Mouse (Mus musculus) CD4-positive, CD25-positive, alpha-beta regulatory T cell, adult 4 months (primary cell): ENCODE results near the gene Tnfrsf13c. TPM values are rescaled to one million over a fixed set of nuclear protein-coding genes. Genes with fewer than 3 reads are reported as not detected.

Source experiments
- ATAC-seq: one replicate; pipeline ENCODE4 v1.8.0; 2017
- polyA plus RNA-seq, 2 experiments: library from polyadenylated mRNA; unstranded; fragments of 100-300 nt; shearing (Covaris generic); gene quantifications; one replicate each; pipeline ENCODE4 v1.2.1; 2017

The Tnfrsf13c gene
- polyA plus RNA-seq, 2 experiments from 2014 or later, result 2.2 to 10.5 TPM

DNA sequence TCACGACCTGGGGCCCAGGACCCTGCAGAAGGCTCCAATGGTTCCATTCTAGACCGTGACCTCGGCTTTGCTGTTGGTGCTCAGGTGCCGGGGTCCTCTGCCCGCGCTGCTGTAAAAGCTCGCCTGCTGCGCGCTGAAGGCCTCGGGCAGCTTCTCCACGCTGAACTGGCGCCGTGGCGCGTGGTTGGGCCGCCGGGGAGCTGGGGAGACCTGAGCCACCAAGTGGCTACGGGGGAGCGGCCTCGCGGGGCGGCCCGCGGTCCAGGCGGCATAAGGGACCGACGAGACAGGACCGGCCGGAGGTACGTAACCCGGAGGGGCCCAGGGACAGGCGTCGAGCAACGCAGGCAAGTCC, 17.1 kb downstream of the Tnfrsf13c start:
- ATAC-seq, result no peak

DNA sequence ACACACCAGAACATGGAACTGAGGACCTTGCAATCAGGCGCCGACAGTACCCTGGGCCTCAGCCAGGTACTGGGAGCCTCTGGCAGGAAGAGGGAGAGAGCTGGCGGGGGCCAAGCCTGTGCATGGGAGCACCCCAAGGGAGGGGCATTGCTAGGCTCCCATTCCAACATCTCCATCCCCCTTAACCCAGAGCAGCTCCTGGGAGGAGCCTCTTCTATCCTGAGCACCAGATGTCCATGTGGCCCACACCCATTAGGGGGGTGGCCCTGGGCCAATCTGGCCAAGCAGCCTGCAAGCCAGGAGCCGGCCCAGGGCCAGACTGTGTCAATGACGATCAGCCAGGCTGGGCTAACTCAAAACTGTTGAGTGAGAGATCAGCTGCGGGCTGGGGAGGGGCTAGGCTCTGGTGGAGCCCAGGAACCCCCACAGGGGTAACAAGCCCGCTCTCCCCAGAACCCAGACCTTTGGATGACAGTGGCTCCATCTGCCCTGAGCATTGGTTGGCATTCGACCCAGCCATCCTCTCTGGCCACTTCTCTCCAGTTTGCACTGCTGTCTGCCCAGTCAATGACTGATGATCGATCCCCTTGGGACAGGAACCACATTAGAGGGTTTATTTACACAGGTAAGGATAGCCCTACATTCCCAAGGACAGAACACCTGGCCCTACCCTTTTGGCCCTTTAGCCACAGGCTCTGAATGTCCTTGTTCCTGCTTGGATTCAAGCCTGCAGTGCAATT, 17.6 kb downstream of the Tnfrsf13c start:
- no peak for ATAC-seq

DNA sequence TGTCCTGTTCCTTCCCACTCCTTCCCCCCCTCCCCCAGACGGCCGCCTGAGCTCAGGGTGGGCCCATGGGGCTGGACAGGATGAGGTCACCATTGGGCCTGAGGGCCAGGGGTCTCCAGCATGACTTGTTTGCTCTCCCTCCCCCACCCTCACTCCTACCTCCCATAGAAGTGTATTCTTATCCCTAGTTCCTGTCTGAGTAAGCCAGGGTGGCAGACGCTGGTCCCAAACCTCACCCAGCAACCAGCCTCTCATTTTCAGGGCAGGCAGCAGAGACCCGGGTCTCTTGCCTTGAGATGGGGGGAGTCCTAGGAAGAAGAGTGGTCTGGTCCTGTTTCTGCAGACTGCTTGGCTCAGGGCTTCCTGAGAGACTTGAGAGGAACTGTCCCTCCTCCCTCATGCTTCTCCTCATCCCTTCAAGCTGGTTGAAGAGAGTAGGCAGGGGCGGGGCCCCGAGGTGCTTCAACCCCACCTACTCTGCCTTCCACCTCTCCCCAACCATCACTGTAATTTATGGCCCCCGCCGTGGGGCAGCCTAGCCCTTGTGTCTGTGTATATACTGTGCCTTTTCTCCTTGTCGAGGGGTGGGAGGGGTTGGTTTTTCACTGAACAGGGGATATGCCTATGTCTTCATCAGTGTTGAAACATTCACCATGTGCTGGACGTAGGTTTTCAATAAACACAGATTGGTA, 19.3 kb downstream of the Tnfrsf13c start:
- no peak for ATAC-seq

GRCm38 (mm10) chr15:82203611-82204351, 20.4 kb downstream of the Tnfrsf13c start:
- ATAC-seq, result no peak

- ATAC-seq, result no peak
Observed at GRCm38 (mm10) chr15:82203090-82203489, 21.1 kb downstream of the Tnfrsf13c start.

GRCm38 (mm10) chr15:82202086-82202485, 22.1 kb downstream of the Tnfrsf13c start:
- ATAC-seq, result no peak

- ATAC-seq, result no peak
Observed at GRCm38 (mm10) chr15:82199546-82199945, 24.6 kb downstream of the Tnfrsf13c start.

GRCm38 (mm10) chr15:82198342-82198741, 25.8 kb downstream of the Tnfrsf13c start:
- ATAC-seq, result no peak

DNA sequence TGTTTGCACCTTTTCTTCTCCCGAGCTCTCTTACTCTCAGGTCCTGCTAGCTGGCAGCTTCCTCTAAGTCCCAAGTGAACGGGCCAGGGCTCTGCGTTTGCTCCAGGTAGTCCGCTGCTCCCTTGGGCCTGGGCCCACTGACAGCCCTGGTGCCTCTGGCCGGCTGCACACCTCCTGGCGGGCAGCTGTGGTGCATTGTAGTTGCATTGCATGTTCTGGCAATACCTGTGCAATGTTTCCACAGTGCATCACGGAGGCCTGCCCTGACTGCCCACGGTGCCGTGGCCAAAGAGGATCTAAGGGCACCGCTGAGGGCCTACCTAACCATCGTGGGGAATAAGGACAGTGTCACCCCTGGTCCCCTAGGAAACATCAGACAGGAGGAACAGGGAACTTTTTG, 26.2 kb downstream of the Tnfrsf13c start:
- no peak for ATAC-seq

DNA sequence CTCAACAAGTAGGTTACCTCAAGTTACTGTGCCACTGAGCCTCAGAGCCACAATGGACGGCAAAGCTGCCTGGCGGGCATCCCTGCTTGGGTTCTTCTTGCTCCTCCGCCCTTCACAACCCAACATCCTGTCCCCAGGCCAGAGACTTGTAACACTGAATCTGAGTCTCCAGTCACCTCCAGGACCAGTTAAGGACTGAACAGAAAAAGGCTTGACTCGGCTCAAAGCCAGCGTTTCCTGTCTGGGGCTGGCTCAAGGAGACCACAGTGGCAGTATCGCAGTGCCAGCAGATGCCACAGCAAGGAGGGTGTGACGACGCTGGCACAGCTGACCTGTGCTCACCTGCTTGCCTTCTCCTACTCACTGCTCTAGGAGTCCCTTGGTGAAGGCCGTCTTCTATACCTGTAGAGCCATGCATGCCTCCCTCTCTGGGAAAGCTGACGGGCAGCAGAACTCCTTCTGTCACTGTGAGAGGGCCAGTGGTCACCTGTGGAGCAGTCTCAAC, 26.9 kb downstream of the Tnfrsf13c start:
- ATAC-seq, result no peak

GRCm38 (mm10) chr15:82196300-82196699, 27.9 kb downstream of the Tnfrsf13c start:
- ATAC-seq, result no peak

- ATAC-seq, result no peak
Observed at GRCm38 (mm10) chr15:82192617-82193016, 31.6 kb downstream of the Tnfrsf13c start.

- ATAC-seq, result no peak
Observed at GRCm38 (mm10) chr15:82188481-82189240, 35.5 kb downstream of the Tnfrsf13c start.

DNA sequence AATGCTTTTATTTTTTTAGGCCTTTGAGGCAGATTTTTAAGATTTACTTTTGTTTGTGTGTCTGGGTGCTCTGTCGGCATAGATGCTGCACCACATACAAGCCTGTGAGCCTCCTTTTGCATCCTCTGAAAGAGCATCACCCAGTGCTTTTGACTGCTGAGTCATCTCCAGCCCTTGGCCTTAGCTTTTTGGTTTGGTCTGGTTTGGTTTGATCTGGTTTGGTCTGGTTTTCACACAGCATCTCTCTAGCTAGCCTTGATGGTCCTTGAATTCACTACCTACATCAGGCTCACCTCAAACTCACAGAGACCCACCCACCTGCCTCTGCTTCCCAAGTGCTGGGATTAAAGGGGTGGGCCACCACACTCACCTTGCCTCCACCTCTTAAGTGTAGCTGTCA, 36.2 kb downstream of the Tnfrsf13c start:
- ATAC-seq, result peak; percentile 40

GRCm38 (mm10) chr15:82187401-82187800, 36.8 kb downstream of the Tnfrsf13c start:
- ATAC-seq, result no peak

DNA sequence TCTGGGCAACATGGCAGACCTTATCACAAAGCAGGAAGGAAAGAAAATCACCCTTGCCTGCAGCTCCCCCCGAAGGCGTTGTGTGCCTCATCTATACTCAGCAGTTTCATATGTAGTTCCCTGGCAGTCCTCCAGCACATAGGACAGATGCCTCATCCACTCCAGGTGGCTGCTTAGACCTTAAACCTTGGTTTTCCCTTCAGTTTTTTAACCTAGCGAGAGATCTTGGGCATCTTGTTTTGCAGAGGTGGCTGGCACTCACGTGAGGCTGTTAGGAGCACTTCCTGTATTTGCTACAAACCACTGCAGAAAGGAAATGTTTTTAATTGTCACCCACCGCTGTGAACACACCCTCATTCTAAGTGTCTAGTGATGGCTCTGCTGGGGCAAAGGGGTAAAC, 37.2 kb downstream of the Tnfrsf13c start:
- ATAC-seq, result peak; percentile 89

DNA sequence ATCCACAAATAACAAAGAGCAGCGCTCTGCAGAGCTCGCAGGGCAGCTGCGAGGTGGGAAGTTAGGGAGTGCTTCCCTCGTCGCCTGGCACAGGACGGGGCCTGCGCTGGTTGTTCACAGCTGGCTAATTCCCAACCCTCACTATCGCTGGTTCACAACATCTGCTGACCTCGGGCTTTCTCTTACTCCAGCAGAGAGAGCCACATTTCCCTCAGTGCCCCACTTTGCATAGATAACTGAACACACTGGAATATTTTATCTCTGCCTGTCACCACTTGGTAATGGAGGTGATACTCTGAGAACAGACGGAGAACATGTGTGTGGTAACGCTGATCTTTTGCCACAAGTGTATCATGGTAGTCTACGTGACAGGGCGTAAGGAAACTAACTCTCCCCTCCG, 38.0 kb downstream of the Tnfrsf13c start:
- ATAC-seq, result no peak

- ATAC-seq, result no peak
Observed at GRCm38 (mm10) chr15:82185062-82185783, 38.9 kb downstream of the Tnfrsf13c start.

DNA sequence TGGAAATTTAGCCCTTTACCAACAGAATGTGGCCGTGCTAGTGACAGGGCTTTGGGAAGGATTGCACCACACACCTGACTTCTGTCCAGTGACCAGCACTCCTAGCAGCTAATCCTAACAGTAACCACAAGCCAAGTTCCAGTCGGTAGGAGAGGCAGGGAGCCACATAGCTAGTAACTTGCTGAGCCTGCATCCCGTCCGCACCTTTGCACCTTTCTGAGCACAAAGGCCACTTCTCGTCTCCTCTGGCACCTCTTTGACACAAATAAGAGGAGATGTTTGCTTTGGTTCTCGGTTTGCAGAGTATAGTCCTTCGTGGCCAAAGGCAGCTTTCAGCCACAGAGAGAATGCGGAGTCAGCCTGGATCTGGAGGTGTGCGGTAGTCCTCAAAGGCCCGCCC, 39.5 kb downstream of the Tnfrsf13c start:
- no peak for ATAC-seq

- no peak for ATAC-seq
Observed at GRCm38 (mm10) chr15:82184183-82184582, 40.0 kb downstream of the Tnfrsf13c start.

DNA sequence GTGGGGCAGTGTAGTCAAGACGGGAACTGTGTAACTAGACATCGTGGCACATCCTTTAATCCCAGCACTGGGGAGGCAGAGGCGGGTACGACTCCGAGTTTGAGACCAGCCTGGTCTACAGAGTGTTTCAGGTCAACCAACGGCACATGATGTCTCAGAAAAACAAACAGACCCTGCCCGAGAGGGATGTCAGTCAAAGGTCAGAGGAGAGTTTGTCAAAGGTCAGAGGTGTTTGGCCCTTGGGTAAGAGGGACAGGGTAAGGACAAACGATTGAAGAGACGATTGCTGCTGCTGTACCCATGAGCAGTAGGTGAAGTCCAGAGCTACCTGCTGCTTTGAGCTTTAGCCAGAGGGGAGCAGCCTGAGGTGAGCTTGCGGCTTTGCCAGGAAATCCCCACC, 40.6 kb downstream of the Tnfrsf13c start:
- no peak for ATAC-seq

DNA sequence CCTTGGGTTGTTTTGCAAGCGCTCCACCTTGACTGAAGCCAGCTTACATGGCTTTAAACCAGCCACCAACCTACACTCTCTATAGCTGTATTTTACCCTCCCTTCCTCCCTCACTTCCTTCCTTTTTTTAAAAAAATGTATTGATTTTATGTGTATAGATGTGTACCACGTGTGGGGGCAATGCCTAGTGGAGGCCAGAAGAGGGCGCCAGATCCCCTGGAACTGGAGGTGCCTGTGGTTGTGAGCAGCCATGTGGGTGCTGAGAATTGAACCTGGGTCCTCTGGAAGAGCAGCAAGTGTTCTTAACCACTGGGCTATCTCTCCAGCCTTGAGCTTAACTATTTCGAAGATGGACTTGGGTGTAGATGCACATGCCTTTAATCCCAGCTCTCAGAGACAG, 41.9 kb downstream of the Tnfrsf13c start:
- no peak for ATAC-seq
